Mouse (Mus musculus) spleen, adult 2 months (tissue): Measurements from ENCODE around the gene Rnf213. TPM values are rescaled to one million over a fixed set of nuclear protein-coding genes. Genes with fewer than 3 reads are reported as not detected.

Experiments
- DNase-seq, 2 experiments: peaks; one replicate each; pipeline versions ENCODE4 v3.0.0 to v3.0.0-alpha.2; 2012 to 2021; ENCODE audit warnings: low spot score in 2 of 2, low read depth in 1 of 2
- H3K27ac ChIP-seq: fragments of 200-500 bp; 2 replicates; pipeline ENCODE4 v1.5.1; 2012; ENCODE audit warnings: low read length, inconsistent platforms; ENCODE audit not compliant: insufficient read depth
- H3K27me3 ChIP-seq: fragments of 200-500 bp; 2 replicates; pipeline ENCODE4 v1.6.1; 2012; ENCODE audit warnings: mild to moderate bottlenecking, moderate library complexity, low read length, inconsistent platforms; ENCODE audit not compliant: control insufficient read depth, insufficient read depth
- H3K36me3 ChIP-seq: fragments of 200-500 bp; 2 replicates; pipeline ENCODE4 v1.6.1; 2012; ENCODE audit warnings: mild to moderate bottlenecking, low read length, inconsistent platforms; ENCODE audit not compliant: control insufficient read depth, insufficient read depth
- H3K4me1 ChIP-seq: fragments of 200-500 bp; 2 replicates; pipeline ENCODE4 v1.6.1; 2011; ENCODE audit warnings: inconsistent platforms; ENCODE audit not compliant: control insufficient read depth, insufficient read depth, insufficient read length
- H3K4me3 ChIP-seq: fragments of 200-500 bp; 2 replicates; pipeline ENCODE4 v1.5.1; 2011; ENCODE audit warnings: mild to moderate bottlenecking, inconsistent platforms; ENCODE audit not compliant: insufficient read depth, insufficient read length; ENCODE audit errors: extremely low read depth
- CTCF ChIP-seq: fragments of 200-500 bp; IDR thresholded peaks from 2 replicates; pipeline ENCODE4 v1.5.1; 2011; ENCODE audit warnings: mild to moderate bottlenecking, inconsistent platforms; ENCODE audit not compliant: insufficient read depth, insufficient read length, insufficient replicate concordance; ENCODE audit errors: extremely low read depth
- POLR2A ChIP-seq: fragments of 200-500 bp; IDR thresholded peaks from 2 replicates; pipeline ENCODE4 v1.6.1; 2011; ENCODE audit warnings: low read depth, low read length, inconsistent platforms
- WGBS: fragments of 180-500 bp; shearing (Covaris S2); methylation state at CpG from one replicate; pipeline ENCODE4 v1.1.7; 2018; 5-methylcytosine and 5-hydroxymethylcytosine counted together
- polyA plus RNA-seq: library from polyadenylated mRNA; depleted of rRNA; stranded (reverse); fragments of >200 nt; gene quantifications from 2 replicates; pipeline ENCODE4 v1.2.3, GENCODE M21; 2012

Gene Rnf213
- polyA plus RNA-seq, 1 experiment = 29.1 TPM

DNA sequence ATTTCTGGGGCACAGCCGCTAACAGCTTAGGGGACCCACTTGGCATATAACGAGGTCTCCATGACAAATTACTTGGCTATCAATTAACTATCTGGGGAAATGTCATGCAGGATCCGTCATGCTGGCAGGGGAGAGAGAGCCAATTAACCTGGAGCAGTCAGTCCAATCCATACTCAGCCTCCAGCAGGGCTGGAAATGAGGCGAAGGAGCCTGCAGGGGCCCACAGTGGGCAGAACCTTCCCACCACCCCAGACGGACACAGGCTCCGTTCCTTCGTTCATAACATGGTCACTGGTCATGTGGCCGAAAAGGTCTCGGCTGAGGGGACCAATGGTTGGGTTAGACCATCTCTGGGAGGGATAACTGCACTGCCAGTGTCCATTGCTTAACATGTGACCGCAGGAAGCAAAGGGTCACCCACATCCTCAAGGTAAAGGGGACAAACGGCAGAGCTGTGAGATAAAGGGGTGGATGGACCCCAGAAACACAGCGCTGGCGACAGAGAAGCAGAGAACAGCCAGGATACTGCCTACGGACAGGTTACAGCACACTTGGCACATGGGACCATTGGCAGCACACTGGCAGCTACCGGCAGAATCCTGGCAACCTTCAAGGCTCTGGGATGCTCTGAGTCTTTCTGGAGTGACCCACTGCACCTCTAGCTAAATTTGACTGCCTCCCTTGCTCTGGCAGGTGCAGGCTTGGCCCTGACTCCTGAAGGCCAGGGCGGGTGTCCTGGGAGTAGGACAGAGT lies 121.4 kb downstream of the Rnf213 start:
- TF ChIP-seq CTCF = no peak
- no peak for TF ChIP-seq POLR2A
- no peak for DNase-seq
- Histone ChIP-seq H3K36me3 (no peaks in the 10 kb centered on the region), H3K4me1 (no peaks in the 10 kb centered on the region), H3K4me3 (no peak overlapping the region), H3K27ac (no peak overlapping the region), H3K27me3 (no peaks in the 10 kb centered on the region; the same call in 1 of the 2 replicates)
- WGBS = 61% methylated on average over 16 of the region's 16 CpGs

DNA sequence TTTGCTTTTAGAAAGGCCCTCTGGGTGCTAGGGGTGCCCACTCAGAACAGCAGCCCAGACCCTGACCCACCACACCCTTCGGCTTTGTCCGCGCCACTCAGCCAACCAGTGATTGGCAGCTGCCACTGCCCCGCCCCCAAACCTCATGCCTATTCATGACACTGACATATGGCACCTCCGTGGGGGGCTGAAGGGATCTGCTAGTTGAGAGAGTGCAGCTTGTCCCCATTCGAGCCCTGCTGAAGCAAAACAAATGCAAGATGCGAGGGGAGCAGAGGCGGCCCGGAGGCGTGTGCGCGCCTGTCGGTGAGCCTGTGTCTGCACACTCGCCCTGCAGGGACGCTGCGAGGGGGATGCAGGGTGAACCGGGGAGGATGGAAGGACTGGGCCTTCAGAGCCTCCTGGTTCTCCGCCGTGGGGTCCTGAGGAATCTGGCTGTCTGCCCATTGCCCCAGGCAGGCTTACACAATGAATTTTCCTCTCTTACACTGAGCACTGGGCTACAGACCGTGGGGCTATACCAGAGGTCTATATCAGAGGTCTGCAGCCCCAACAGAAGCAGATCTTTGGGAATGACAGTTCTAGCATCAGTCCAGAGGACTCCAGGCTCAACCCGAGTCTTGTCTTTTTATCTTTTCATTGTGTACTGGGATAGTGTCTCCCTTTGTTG lies 122.2 kb downstream of the Rnf213 start:
- no peaks in the 10 kb centered on the region; the same call in 1 of the 2 replicates for H3K27me3 ChIP-seq
- 23% methylated on average over 21 of the region's 21 CpGs for WGBS

DNA sequence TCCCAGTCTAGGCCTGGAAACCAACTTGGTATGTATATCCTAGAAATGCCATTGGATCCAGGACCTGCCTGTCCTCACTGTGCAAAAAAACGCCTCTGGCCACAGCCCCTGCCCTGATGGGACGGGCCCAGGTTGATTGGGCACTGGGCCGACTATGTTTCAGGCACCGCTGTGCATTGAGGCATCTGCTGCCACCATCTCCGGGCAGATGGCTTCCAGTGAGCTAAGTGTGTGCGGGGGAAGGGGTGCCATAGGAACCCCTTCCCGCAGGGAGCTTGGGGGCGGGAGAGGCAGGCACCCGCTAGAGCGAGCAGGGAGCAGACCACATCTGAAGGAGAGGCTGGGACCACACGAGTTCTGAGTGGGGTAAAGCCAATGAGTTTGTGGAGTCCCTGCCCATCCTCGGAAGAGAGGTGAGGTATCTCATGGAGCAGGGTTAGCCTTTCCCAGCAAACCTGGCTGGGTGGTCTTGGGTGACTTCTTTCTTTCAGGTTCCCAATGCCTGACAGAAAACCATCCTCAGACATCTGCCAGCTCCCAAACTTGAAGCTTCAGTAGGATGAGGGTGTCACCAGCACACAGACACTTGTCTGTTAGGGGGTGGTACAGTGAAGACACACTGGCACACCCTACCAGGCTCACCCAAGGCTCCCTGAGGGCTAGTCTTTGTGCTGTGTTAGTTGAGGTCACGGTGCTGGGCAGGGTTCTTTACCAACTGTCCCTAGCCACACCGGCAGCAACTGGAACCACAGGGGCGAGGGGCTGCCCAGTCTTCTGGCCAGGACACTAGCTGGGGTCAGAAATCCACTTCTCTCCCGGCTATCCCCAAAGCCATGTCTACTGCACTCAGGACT lies 123.2 kb downstream of the Rnf213 start:
- Histone ChIP-seq H3K36me3 (no peaks in the 10 kb centered on the region), H3K4me3 (no peak overlapping the region), H3K27ac (no peak overlapping the region), H3K27me3 (no peaks in the 10 kb centered on the region; the same call in 1 of the 2 replicates), H3K4me1 (no peaks in the 10 kb centered on the region)
- WGBS = 78% methylated on average over 16 of the region's 16 CpGs
- no peak for TF ChIP-seq CTCF
- TF ChIP-seq POLR2A = no peak
- DNase-seq = no peak

More for the DNA sequence above, 122.2 kb downstream of the Rnf213 start:
- TF ChIP-seq CTCF (no peak), POLR2A (no peak)
- Histone ChIP-seq H3K36me3 (no peaks in the 10 kb centered on the region), H3K4me3 (no peak overlapping the region), H3K27ac (no peak overlapping the region), H3K4me1 (no peaks in the 10 kb centered on the region)
- DNase-seq = no peak

DNA sequence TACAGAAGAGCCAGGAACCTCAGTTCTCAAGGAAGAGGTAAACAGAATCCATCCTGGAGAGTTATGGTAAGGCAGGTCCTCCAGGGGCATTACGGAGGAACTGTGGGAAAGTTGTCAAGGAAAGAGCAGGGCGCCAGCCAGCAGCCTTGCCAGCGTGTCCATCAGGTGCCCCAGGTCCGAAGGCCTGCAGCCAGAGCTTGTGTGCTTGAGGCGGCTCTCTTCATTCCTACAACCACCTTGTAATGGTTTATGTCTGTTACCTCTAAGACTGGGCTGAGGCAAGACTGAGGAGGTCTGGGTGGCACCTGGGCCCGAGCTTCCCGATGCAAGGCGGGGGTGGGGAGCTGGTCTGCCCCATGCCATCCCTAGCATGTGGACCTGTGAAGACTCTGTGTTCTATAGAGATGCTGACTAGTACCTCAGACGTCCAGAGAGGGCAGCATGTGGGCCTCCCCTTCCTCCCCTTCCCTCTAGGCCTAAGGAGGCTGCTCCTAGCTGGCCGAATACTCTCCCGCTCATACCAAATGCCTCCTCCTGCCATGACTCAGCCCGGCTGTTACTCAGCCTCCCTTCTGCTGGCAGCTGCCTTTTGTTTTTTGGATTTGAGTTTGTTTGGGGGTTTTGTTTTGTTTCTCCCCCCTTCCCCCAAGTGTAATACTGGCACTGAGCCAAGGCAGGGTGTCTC lies 123.9 kb downstream of the Rnf213 start:
- Histone ChIP-seq H3K36me3 (no peaks in the 10 kb centered on the region), H3K27me3 (no peaks in the 10 kb centered on the region; the same call in 1 of the 2 replicates), H3K4me3 (no peak overlapping the region), H3K27ac (no peak overlapping the region), H3K4me1 (no peaks in the 10 kb centered on the region)
- DNase-seq = no peak
- TF ChIP-seq CTCF (no peak), POLR2A (no peak)
- WGBS = 83% methylated on average over 12 of the region's 12 CpGs

DNA sequence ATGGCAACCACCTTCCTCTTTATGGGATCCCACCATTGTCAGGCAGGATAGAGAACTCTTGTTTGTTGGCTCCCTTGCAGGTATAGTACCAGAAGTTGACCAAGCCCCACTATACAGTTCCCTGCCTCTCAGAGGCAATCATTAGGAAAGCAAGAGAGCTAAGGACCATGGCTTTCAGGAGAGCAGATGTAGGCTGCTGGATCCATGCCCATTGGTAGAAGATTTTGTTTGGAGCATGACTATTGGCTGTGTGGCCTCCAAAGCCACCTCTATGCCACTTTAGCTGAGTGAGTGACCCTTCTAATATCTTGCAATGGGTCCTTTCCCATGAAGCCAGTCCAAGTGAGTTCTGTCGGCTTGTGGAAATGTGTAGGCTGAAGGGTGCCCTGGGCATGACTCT lies 126.5 kb downstream of the Rnf213 start:
- no peak overlapping the region for H3K4me3 ChIP-seq
- 0 out of 2 replicates have a peak, but pooled peaks cover under 1% of the 10 kb centered on the region for H3K4me1 ChIP-seq
- DNase-seq = no peak
- TF ChIP-seq CTCF (no peak), POLR2A (no peak)
- WGBS = 96% methylated on average over 1 of the region's 1 CpGs
- no peaks in the 10 kb centered on the region; the same call in 1 of the 2 replicates for H3K27me3 ChIP-seq
- H3K27ac ChIP-seq = no peak overlapping the region
- H3K36me3 ChIP-seq = no peaks in the 10 kb centered on the region
